Mouse (Mus musculus) cerebellum, adult 11 months (tissue): ENCODE results near the gene Necap1.

Experiments
- DNase-seq: peaks from one replicate; pipeline ENCODE4 v3.0.0; 2022

Gene Necap1

DNA sequence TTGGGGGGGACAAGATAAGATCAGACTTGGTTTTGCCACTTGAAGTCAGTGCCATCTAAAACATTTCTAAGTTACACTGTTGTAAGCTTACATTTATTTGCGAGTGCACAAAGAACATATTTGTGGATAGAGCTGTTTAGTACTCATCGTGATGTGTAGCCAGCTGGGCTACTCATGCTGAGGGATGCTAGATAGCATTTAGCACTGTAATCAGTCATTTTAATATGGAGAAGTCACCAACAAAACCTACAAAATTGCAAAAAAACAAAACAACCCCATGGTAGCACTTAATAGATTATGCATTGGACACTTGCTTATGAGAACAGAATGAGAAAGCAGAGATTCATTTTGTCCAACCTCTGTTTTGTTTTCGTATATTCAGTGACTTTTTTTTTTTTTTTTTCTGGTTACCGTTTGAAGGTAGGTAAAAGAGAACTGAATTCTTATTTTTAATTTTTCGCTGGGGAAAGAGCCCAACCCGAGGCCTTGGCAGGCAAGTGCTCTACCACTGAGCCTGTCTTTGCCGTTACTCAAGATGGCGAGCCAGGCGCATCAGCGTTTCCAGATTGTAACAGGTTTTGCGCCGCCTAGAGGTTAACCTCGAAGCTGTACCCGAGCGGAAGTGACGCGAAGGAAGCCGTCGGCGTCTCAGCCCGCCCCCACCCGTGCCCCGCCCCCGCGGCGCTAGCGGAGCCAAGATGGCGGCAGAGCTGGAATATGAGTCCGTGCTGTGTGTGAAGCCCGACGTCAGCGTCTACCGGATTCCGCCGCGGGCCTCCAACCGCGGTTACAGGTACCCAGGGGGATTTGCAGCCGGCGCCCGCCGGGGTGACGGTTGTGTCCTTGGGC lies at the start of gene Necap1:
Necap1 (plus strand) TSS at position 604 of the 849 bp plus-strand sequence.
- peak; percentile 97 for DNase-seq

DNA sequence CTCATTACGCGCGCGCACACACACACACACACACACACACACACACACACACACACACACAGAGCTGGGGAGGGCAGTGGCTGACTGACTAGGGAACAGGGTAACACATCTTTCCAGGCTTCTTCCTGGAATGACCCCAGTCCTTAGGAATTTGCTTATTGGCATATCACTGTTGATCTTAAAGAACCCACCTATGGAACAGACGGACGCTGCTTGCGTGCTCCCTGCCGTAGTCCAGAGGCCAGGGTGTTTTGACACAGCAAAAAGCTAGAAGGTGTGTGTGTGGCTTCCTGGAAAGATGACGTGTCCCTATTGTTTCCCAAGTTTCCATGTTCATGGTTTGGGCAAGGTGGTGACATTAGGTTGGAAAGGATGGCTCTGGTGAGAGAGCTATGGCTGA lies 49.1 kb upstream of the Necap1 start:
- DNase-seq: no peak

DNA sequence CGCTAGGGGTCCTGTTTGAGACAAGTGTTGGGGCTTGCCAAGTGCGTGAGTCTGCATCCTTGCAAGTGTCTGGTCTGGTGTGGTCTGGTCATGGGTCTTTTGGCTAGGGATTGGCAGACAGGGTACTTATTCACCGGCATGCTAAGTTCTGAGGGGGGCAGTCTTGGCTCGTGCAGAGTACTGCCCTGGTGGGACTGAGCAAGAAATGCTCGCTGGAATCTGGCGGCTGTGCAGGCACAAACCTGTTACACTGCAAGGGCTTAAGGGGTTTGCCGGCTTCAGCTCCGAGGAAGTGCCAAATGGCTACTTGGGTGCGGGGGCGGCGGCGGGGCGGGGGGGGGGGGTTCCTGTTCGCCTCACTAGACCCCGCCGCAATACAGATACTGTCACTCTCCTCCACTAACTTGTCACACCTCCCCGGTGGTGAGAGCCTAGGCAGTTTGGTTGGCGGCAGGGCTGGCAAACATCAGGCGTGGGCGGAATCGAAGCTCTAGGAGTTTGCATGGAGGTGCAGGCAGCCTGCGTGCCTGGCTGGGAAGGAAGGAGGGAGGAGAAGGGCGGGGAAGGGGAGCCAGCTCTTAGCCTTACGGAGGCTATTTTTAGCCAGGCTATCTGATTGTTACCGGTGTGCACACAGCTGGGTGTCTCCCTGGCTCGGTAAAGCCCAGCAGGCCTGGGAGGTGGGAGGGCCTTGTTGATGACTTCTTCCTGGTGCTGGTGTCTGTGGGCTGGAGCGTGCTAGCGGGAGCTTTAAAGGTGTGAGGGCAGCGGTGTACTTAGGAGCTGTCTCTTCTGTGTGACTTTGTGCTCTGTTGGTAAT lies 48.1 kb upstream of the Necap1 start:
- DNase-seq: peak; percentile 63

DNA sequence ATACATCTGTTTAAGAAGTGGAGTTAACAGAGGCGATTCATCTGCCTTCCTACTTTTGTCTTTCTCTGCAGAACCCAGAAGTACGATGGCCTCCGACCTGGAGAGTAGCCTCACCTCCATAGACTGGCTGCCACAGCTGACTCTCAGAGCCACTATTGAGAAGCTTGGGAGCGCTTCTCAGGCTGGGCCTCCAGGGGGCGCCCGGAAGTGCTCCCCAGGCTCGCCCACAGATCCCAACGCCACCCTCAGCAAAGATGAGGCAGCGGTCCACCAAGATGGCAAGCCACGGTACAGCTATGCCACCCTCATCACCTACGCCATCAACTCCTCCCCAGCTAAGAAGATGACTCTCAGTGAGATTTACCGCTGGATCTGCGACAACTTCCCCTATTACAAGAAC lies 46.2 kb upstream of the Necap1 start:
- peak; percentile 30 for DNase-seq

DNA sequence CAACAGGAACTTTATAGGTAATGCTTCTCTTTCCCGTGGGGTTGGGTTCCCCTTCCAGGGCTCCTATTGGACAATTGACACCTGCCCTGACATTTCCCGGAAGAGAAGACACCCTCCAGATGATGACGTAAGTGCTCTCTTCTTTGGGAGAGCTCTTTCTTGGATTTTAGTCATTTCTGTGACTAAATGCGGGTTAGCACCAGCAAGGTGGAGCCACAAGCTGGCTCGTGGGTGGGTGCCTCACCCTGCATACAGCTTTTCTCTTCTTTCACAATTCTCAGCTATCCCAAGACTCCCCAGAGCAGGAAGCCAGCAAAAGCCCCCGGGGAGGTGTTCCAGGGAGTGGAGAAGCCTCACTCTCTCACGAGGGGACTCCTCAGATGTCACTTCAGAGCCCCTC lies 41.4 kb upstream of the Necap1 start:
- DNase-seq: no peak

DNA sequence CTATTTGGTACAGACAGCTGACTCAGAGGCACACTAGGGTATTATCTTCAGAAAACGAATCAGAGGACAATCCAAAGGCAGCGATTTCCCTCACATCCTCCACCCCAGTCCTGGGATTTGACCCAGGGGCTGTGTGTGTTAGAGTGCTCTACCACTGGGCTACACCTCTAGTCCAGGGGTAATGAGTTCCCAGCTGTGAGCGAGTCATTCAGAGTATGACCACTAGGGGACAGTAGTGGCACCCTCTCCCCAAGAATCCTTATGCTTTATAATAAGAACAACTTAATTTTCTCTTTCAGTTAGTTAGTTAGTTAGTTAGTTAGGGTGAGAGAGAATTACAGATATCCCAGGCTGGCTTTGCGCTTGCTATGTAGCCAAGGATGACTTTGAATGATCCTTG lies 39.9 kb upstream of the Necap1 start:
- no peak for DNase-seq

DNA sequence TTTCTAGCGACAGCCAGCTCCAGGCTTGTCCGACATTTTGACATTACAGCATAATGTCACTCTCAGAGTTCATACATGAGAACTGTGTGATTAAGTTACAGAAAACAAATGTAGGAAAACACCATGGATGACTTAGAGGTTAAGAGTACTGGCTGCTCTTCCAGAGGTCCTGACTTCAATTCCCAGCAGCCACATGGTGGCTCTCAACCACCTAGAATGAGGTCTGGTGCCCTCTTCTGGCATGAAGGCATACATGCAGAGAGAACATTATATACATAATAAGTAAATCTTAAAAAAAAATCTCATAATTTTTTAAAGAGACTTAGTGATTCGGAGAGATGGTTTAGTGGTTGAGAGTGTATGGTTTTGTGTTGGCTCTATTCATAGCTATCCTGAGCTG lies 37.3 kb upstream of the Necap1 start:
- no peak for DNase-seq

DNA sequence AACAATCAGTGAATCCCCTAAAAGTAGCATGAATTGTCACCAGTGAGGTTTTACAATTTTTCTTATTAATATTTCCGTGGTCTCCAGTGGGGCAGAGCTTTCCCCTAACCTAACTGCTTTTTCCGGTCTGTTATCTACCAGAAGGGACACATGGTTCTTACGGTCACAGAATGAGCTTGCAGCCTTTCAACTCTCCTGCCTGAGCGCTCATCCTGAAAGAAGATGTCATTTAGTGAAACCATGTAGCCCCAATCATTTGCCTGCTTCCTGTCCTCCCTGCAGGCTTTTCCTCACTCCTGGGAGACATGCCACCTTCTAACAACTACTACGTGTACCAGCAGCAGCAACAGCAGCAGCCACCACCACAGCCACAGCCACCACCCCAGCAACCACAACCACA lies 36.7 kb upstream of the Necap1 start:
- DNase-seq: no peak

DNA sequence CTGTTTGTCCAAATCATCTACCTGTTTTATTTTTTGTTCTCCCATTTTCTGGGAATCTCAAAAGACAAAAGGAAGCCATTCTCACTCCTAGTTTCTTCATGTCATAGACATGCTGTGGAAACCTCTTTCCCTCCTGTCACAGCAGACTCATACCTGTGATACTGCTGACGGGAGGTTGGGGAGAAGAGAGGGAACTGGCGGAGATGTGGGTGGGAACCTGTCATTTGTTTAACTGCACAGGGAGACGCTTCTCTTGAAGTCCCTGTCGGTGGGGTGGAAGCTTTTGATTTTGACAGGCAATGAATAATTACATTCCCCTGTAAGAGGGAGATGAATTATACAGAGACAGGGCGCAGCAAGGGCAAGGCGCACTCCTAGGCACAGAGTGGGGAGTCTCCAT lies 30.5 kb upstream of the Necap1 start:
- no peak for DNase-seq

DNA sequence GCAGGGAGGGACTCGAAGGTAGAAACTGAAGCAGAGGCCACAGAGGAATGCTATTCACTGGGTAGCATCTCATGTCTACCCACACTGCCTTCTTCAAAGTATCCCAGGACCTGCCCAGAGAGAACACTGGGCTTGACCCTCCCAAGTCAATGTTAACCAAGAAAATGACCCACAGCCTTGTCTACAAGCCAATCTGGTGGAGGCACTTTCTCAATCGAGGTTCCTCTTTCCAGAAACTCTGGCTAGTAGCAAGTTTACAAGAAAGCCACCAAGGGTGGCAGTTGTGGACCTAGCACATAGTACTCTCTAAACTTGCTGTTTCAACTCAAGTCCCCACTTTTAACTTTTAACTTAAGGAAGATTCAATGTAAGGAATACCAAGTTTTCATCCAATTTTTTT lies 21.6 kb upstream of the Necap1 start:
- no peak for DNase-seq

DNA sequence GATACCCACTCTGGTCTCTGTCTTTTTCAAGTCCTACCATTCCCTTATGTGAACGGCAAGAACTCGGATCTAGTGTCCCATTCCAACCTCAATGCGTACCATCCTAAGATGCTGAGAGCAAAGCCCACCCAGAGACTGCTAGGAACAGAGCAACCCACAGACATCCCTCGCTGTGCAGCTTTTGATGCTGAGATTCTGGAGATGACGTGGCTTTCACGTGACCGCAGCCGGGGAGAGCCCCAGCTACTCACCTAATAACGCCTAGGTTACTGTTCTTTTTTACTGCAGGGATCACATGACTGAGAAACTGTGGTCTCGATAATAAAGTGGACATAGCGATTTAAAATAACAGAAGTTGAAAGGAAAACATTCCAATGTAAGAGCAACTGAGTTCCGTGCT lies 19.7 kb upstream of the Necap1 start:
- DNase-seq: no peak

DNA sequence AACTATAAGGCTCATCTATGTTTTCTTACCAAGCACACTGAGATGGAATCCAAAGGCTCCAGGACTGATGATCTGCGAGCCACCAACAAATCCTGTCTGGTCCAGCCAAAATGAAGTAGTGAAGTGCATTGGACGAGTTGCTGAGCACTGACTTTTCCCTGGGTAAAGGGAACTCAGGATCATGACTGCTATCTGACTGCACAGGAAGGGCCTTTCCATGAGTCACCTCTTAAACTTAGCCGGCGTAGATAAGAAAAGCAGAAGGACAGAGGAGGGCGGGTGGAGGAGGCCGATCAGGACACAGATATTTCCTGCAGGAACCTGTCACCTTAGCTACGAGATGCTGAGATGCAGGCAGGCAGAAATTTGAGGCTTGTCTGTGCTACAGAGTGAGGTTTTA lies 18.3 kb upstream of the Necap1 start, which contains the start of gene C3ar1:
C3ar1 (minus strand) TSS at position 207 of the 400 bp plus-strand sequence.
- no peak for DNase-seq

DNA sequence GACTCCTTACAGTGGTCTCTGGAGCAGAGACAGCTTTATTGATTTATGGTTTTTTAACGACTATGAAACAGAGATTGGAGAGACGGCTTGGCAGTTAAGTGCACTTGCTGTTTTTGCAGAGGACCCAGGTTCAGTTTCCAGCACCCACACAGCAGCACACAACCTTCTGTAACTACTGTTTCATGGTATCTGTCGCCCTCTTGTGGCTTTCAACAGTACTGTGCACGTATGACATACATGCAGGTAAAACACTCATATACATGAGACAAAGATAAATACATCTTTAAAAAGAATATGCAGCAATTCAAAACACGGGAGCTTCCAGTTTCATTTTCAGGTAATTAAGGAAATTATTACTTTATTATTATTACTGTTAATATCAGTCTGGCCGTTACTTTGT lies 11.8 kb upstream of the Necap1 start:
- DNase-seq: no peak

DNA sequence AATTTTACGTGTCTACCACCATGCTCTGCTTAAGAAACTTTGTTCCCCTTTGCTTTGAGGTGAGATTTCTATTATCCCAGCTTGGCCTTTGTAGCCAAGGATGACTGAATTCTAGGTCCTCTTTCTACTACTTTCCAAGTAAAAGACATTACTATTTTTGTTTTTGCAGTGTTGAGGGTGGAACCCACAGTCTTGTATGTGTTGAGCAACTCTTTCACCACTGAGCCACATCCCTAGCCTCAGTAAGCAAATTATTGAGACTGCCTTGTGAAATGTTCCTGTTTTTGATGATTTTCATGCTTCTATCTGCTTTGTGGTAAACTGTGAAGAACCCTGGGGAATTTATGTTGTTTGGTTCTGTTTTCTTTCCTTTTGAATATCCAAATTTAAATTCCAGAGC lies 11.4 kb upstream of the Necap1 start:
- DNase-seq: no peak

DNA sequence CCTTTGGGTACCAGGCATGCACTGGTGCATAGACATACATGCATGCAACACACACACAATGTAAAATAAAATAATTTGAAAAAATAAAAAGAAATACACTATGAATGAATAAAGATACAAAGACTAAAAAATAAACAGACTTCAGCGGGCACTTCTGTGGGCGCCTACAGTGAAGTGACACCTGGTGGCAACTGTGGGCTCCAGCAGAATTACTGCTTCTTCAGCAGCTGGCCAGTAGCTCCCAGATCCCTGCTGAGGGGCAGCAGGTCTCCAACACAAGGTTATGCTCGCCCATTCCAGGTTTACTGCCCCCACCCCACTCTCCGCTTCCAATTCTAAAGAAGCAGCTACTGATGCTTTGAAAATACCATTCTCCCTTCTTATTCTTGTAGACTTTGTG lies 6.4 kb upstream of the Necap1 start:
- DNase-seq: no peak

DNA sequence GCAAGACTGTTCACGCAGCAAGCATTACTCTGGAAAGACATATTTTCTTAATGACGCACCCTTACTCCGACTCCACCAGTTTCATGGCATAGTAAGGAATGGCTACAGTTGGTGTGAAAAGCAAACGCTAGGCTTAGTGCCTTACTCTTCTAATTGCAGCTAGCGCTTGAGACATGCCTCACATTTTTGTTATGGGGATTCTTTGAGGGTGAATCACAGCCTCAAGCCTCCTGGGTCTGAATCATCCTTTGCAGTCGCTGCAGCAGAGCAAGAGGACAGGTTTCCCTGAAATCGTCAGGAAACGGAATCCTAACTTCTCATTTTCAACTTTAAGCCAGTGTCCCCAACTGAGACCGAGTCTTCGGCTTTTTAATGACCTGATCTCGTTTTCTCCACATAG lies 4.4 kb upstream of the Necap1 start:
- DNase-seq: no peak

DNA sequence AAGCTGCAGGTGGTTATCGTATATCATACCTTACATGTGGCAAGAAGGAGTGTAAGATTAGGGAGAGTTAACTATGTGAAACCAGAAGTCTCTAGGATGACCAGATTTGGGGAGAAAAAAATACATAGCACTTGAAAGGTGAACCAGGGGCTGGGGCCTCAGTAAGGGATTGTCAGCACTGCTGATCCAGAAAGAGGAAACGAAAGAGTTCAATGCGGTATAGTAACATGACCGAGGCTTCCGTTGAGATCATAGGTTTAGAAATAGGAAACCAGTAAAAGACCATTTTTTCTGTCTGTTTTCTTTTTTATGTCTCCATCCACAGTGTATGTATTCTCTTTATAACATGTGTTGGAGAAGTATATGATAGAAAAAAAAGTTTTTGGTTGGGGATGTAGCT lies 1.5 kb upstream of the Necap1 start:
- no peak for DNase-seq

DNA sequence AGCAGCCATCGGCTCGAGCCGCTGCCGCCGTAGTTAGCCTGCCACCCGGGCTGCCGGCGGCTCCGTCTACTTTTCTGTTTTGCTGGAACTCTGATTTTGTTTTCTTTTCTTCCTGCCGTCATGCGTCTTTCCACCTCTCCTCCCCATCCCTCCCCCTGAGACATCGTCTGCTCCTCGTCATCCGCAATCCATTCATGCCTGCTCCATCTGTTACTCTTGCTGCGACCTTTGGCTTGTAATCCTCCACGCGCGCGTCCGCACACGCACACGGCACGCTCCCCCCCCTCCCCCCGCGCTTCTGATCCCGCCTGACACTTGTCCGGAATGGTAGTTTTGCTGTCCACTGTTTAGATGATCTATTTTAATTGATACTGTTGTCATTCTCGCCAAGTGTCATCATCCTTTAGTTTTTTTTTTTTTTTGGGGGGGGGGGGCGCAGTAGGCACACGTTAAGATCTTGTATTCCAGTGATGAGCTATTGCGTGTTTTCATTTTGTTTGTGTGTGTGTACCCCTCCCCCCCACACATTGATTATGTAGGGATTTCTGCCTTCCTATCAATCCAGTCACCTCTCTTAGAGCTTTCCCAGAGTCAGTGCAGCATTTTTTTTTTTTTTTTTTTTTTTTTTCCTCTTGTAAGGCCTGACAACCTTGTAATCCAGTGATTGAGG lies 581 bp downstream of the Necap1 start:
- DNase-seq: no peak

DNA sequence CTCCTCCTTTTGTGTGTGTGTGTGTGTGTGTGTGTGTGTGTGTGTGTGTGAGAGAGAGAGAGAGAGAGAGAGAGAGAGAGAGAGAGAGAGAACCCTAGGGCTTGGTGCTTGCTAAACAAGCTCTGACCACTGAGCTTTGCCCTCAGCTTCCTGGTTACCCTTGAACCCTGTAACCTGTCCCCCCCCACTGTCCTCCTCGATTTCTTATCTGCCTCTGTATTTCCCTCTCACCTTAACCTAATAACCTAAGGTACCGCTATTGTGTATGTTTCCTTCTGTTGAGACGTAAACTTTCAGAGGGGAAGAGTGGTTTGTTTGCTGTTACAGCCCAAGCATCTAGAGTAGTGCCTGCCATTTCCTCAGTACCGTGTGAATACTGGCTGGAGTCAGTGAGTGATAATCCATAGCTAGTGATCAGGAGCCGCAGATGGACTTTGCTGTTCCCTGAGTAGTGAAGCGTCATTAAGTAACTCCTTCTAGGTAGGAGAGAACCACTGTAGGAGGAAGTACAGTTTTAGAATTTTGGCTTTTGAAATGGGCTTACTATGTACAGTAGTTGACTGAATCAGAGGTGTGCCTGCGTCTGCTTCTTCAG lies 5.0 kb downstream of the Necap1 start:
- DNase-seq: no peak

DNA sequence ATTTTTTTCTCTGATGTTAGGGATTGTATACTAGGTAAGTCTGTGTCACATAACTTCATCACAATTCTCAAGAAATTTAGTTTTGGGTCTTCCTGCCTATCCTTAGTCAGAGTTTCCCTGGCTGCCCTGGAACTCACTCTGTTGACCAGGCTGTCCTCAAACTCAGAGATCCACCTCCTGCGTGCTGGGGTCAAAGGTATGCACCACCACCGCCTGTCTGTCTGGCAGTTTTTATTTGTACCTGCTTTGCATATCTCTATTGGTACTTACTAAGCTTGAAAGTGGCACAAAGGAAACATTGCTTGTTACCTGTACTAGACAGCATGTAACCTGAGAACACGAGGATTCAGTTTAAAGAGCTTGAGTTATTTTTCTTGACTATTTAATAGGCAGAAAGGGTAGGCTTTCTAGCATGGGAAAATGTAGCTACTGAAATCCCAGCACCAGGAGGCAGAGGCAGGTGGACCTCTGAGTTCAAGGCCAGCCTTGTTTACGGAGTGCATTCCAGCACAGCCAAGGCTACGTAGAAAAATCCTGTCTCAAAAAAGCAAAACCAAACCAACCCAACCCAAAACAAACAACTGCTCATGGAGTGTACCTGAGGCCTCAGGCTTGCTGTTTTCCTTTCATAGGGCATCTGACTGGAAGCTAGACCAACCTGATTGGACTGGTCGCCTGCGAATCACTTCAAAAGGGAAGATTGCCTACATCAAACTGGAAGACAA lies 5.7 kb downstream of the Necap1 start:
- no peak for DNase-seq

DNA sequence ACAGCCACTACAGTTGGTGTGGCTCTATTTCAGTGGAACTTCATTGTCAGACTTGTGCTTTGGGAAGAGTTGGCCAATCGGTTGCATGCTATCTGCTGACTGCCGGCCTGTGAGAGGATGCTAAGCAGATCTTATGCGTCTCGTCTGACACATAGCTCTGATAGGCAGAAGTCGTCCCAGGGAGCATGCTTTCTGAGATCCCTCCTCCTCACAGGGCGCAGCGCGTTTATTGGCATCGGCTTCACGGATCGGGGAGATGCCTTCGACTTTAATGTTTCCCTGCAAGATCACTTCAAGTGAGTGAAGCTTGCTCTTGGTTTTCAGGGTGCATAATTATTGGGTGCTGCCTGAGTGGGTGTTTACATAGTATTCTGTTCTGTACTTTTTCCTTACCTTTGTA lies 7.0 kb downstream of the Necap1 start:
- DNase-seq: no peak

DNA sequence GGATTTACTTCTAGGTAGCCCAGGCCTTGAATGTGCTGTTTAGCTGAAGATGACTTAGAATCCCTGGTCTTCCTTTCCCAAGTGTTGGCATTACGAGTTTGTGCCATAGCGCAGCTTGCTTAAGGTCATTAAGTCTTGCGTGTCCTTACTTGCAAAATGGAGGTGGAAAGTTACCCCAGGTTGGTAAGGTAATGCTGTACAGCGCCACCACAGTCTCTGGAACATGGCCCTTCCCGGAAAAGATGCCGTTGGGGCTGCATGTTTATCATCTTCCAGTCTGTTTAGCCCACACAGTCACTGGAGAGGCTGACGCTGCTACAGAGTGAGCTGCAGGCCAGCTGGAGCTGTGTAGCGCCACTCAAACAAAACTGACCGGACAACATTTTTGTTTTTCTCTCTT lies 9.3 kb downstream of the Necap1 start:
- DNase-seq: no peak

DNA sequence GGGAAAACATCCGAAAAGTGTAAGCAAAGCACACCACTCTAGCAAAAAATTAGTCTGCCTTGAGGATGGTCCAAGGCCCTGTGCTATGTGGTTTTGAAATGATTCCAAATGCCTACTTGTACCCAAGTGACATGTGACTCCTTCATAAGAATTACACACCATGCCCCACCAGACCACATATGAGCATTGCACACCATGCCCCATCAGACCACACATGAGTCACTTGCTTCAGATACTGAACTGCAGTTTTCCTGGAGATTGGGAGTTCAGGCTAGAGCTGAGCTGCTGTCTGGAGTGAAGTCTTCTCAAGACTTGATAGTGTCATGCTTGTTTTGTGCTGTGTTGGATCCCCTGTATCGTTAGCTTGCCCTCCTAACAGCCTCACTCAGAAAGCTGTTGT lies 15.3 kb downstream of the Necap1 start:
- DNase-seq: no peak
